Mouse (Mus musculus): ENCODE results near the gene Hmcn1.

- TF ChIP-seq CTCF (conservative IDR thresholded peaks at IDR 0.05; ENCODE audit: low read length) = no peak
- no peak for TF ChIP-seq NANOG (IDR thresholded peaks at IDR 0.05; ENCODE audit: borderline replicate concordance, low read length)
- no peak for TF ChIP-seq POU5F1 (IDR thresholded peaks at IDR 0.05; ENCODE audit: borderline replicate concordance, low read length)
These were observed 311.2 kb downstream of the Hmcn1 start for GRCm38 (mm10) chr1:150682044-150682443.
